Mouse (Mus musculus) embryonic facial prominence, embryonic 11.5 days (tissue): ENCODE measurements around the gene Olfr1034. TPM values are rescaled to one million over a fixed set of nuclear protein-coding genes. Genes with fewer than 3 reads are reported as not detected.
A peak's percentile ranks its signal among the peaks of the same experiment; 100 is the strongest.
"Not testable (repeated sequence)": the region's sequence is repeated elsewhere in the genome, so short reads cannot be mapped to it uniquely, and the experiment has no call there.

Source experiments
- ATAC-seq: fragments of 200-750 bp; cut with Nextera tagmentation; replicated peaks from 2 replicates; pipeline ENCODE4 v1.8.0; 2017; ENCODE audit warnings: low read depth; ENCODE audit not compliant: insufficient number of reproducible peaks, low FRiP score, low TSS enrichment
- DNase-seq: peaks from one replicate; pipeline ENCODE4 v3.0.0-alpha.2; 2015; ENCODE audit warnings: low spot score
- H3K27ac ChIP-seq: fragments of 300-500 bp; sonication (generic); replicated peaks from 2 replicates; pipeline ENCODE4 v1.5.1; 2014; ENCODE audit warnings: mild to moderate bottlenecking, low read depth, low read length, control low read depth
- H3K27me3 ChIP-seq: fragments of 300-500 bp; sonication (generic); 2 replicates; pipeline ENCODE4 v1.6.1; 2014; ENCODE audit warnings: mild to moderate bottlenecking, low read length, moderate library complexity, mixed read lengths; ENCODE audit not compliant: control insufficient read depth, insufficient read depth
- H3K36me3 ChIP-seq: fragments of 300-500 bp; sonication (generic); replicated peaks from 2 replicates; pipeline ENCODE4 v1.6.1; 2014; ENCODE audit warnings: low read depth, mild to moderate bottlenecking, low read length, moderate library complexity, mixed read lengths; ENCODE audit not compliant: control insufficient read depth, insufficient read depth
- H3K4me1 ChIP-seq: fragments of 300-500 bp; sonication (generic); 2 replicates; pipeline ENCODE4 v1.6.1; 2014; ENCODE audit warnings: low read length, mixed read lengths; ENCODE audit not compliant: control insufficient read depth, insufficient read depth
- H3K4me2 ChIP-seq: fragments of 300-500 bp; sonication (generic); 2 replicates; pipeline ENCODE4 v1.6.1; 2014; ENCODE audit warnings: low read depth, mild to moderate bottlenecking, control low read depth, low read length, moderate library complexity
- H3K4me3 ChIP-seq: fragments of 300-500 bp; sonication (generic); 2 replicates; pipeline ENCODE4 v1.5.1; 2014; ENCODE audit warnings: low read depth, low read length, control low read depth
- H3K9ac ChIP-seq: fragments of 300-500 bp; sonication (generic); replicated peaks from 2 replicates; pipeline ENCODE4 v1.6.1; 2014; ENCODE audit warnings: mild to moderate bottlenecking, control low read depth, low read length
- H3K9me3 ChIP-seq: fragments of 300-500 bp; sonication (generic); replicated peaks from 2 replicates; pipeline ENCODE4 v1.6.1; 2016; ENCODE audit warnings: mild to moderate bottlenecking, low read length, inconsistent platforms, mixed read lengths; ENCODE audit not compliant: control insufficient read depth
- WGBS: fragments of 180-500 bp; shearing (Covaris S2); extraction: QIAGEN DNeasy Blood & Tissue Kit; methylation state at CpG from one replicate; pipeline ENCODE4 v1.1.7; 2014; 5-methylcytosine and 5-hydroxymethylcytosine counted together
- polyA plus RNA-seq: library from polyadenylated mRNA; unstranded; fragments of >200 nt; fragmentation: Nextera tagmentation; extraction: Ambion mirVana; gene quantifications from 2 replicates; pipeline ENCODE4 v1.2.1, GENCODE M21; 2014

Olfr1034 gene
- polyA plus RNA-seq, result 0.10 TPM in 1 of 2 replicates, not detected in the other

- ATAC-seq (no peak), DNase-seq (no peak)
- Histone ChIP-seq H3K27ac (no peak within 1 kb of the TSS), H3K9ac (no peak within 1 kb of the TSS), H3K27me3 (no peaks in the 10 kb centered on the region), H3K9me3 (no peaks in the 10 kb centered on the region), H3K4me1 (no peaks in the 10 kb centered on the region), H3K4me3 (no peak within 1 kb of the TSS), H3K4me2 (no peak within 1 kb of the TSS), H3K36me3 (no peaks in the 10 kb centered on the region)
These were observed at the start of gene Olfr1034 for GRCm38 (mm10) chr2:86045561-86045960. Gene Olfr1034, plus strand, starts transcription at chr2:86045861.

GRCm38 (mm10) chr2:86005240-86005639 is 40.4 kb upstream of the Olfr1034 start, which contains the start of gene Olfr1032:
Gene Olfr1032, plus strand, starts transcription at chr2:86005540.
- H3K27me3 ChIP-seq, result no peaks in the 10 kb centered on the region
- no peak within 1 kb of the TSS for H3K27ac ChIP-seq
- no peak within 1 kb of the TSS for H3K4me3 ChIP-seq
- WGBS, result 87% methylated on average over 7 of the region's 7 CpGs
- no peaks in the 10 kb centered on the region for H3K9me3 ChIP-seq
- no peak for DNase-seq
- no peak within 1 kb of the TSS for H3K9ac ChIP-seq
- H3K4me2 ChIP-seq, result no peak within 1 kb of the TSS
- no peaks in the 10 kb centered on the region for H3K36me3 ChIP-seq
- no peaks in the 10 kb centered on the region for H3K4me1 ChIP-seq
- no peak for ATAC-seq

GRCm38 (mm10) chr2:86020406-86020805 is 25.3 kb upstream of the Olfr1034 start, which contains the start of gene Olfr1033:
Gene Olfr1033, plus strand, starts transcription at chr2:86020633.
- DNase-seq, result peak; percentile 47

GRCm38 (mm10) chr2:86021518-86021917 is 24.1 kb upstream of the Olfr1034 start:
- H3K4me1 ChIP-seq, H3K27me3 ChIP-seq, ATAC-seq, H3K4me3 ChIP-seq, H3K27ac ChIP-seq, DNase-seq, H3K4me2 ChIP-seq, H3K36me3 ChIP-seq, H3K9ac ChIP-seq, H3K9me3 ChIP-seq: not testable (repeated sequence)
- 80% methylated on average over 3 of the region's 9 CpGs for WGBS

More at GRCm38 (mm10) chr2:86020406-86020805, 25.3 kb upstream of the Olfr1034 start, which contains the start of gene Olfr1033:
- ATAC-seq, H3K36me3 ChIP-seq, H3K27me3 ChIP-seq, H3K4me1 ChIP-seq, H3K9me3 ChIP-seq, H3K27ac ChIP-seq, H3K9ac ChIP-seq: not testable (repeated sequence)
- 1% methylated on average over 10 of the region's 11 CpGs for WGBS
- Histone ChIP-seq H3K4me3 (peak within 1 kb of the TSS; percentile 15; the same call in 1 of the 2 replicates), H3K4me2 (peak within 1 kb of the TSS; percentile 25)

- not testable (repeated sequence) for H3K4me2 ChIP-seq, H3K27me3 ChIP-seq, H3K9ac ChIP-seq, H3K4me1 ChIP-seq, H3K27ac ChIP-seq, ATAC-seq, DNase-seq, H3K4me3 ChIP-seq, H3K9me3 ChIP-seq, H3K36me3 ChIP-seq
These were observed 5.1 kb downstream of the Olfr1034 start for GRCm38 (mm10) chr2:86050777-86051176.

GRCm38 (mm10) chr2:86063766-86064165 is 18.1 kb downstream of the Olfr1034 start:
- not testable (repeated sequence) for H3K27ac ChIP-seq, DNase-seq, H3K9me3 ChIP-seq, H3K27me3 ChIP-seq, H3K4me3 ChIP-seq, H3K9ac ChIP-seq, H3K36me3 ChIP-seq, ATAC-seq, H3K4me1 ChIP-seq, H3K4me2 ChIP-seq
- WGBS, result 89% methylated on average over 2 of the region's 2 CpGs

- WGBS, result 96% methylated on average over 8 of the region's 8 CpGs
- H3K36me3 ChIP-seq, result no peaks in the 10 kb centered on the region
These were observed 24.5 kb downstream of the Olfr1034 start for GRCm38 (mm10) chr2:86070189-86070588.

GRCm38 (mm10) chr2:86073692-86074091 is 28.0 kb downstream of the Olfr1034 start, which contains the start of gene Olfr1036:
Gene Olfr1036, plus strand, starts transcription at chr2:86073992.
- H3K36me3 ChIP-seq, H3K9me3 ChIP-seq, ATAC-seq, H3K27me3 ChIP-seq, H3K4me1 ChIP-seq, DNase-seq, H3K4me2 ChIP-seq, H3K4me3 ChIP-seq, H3K9ac ChIP-seq, H3K27ac ChIP-seq: not testable (repeated sequence)

More at GRCm38 (mm10) chr2:86070189-86070588, 24.5 kb downstream of the Olfr1034 start:
- DNase-seq, result no peak
- no peak overlapping the region for H3K9ac ChIP-seq
- no peak overlapping the region for H3K27ac ChIP-seq
- no peak overlapping the region for H3K4me3 ChIP-seq
- H3K9me3 ChIP-seq, result no peaks in the 10 kb centered on the region
- no peak for ATAC-seq
- H3K27me3 ChIP-seq, result no peaks in the 10 kb centered on the region
- H3K4me1 ChIP-seq, result no peaks in the 10 kb centered on the region
- H3K4me2 ChIP-seq, result no peak overlapping the region
